Mouse (Mus musculus) regulatory T cell (primary cell): ENCODE results near the gene Srek1.

Experiments used
- in situ Hi-C: fragments of 300-600 bp; cut with MboI, MseI; formaldehyde crosslinking; loops from one replicate; pipeline ENCODE4 v1.15.1; 2025; ENCODE audit warnings: high pct_unique_total_duplicates

Gene Srek1

GRCm38 (mm10) chr13:103735330-103736007 is 38.9 kb downstream of the Srek1 start:
- in situ Hi-C loops: no loop called here

- in situ Hi-C loops: no loop called here
Observed at GRCm38 (mm10) chr13:103726872-103727271, 47.5 kb downstream of the Srek1 start.

GRCm38 (mm10) chr13:103711406-103712025 is 62.9 kb downstream of the Srek1 start:
- in situ Hi-C loops: no loop called here

DNA sequence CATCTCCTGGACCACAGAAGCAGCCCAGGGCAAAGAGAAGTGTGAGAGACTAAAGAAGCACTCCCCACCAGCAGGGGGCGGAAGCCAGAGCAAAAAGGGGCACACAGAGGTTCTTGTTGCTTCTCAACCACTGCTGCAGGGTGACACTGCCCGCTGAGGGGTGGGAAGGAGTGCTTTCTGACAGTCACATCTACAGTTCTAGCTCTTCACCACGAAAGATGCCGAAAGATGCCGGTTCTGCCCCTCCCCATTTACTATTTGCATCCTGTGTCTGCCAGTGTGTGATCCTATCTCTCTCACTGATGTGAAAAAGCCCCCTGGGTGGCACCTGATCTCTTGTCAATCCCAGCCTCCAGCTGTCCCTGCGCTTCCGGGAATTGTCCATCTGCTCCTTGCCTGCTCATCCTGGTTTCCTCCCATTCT is 64.0 kb downstream of the Srek1 start:
- in situ Hi-C loops: no loop called here

- in situ Hi-C loops: no loop called here
Observed at GRCm38 (mm10) chr13:103705436-103705978, 68.9 kb downstream of the Srek1 start.

DNA sequence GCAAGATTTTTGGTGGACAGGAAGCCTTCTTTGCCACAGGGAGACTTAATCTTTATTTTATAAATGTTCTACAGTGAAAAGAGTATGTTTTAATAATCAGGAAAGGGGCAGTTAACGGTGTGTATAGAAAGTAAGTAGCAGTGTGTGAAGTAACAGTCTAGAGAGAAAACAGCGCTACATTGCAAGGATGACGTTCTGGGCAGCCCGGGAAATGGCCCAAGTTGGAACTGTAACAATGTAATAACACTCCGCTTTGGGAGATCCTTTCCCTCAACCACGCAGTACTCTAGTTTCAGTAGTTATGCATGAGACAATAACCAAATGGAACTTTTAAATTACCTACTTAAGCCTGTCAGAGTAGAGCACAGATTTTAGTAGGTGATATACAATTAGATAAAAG is 70.6 kb downstream of the Srek1 start:
- in situ Hi-C loops: no loop called here

DNA sequence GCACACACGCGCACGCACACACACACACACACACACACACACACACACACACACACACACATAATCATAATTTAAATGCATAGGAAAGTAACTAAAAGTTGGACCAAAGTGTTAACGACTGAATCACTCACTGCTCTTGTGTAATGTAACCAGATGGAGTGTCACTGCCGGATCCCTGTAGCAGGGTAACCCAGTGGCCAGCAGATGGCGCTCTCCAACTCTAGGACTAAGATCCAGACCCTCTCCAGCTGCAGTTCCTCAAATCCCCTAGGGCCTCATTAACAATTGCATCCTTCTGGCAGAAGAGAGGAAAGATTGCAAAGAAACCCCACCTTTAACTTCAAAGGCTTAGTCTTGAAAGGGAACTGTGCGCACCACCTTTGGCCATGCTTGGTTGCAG is 71.0 kb downstream of the Srek1 start:
- in situ Hi-C loops: no loop called here

GRCm38 (mm10) chr13:103702266-103702665 is 72.1 kb downstream of the Srek1 start:
- in situ Hi-C loops: no loop called here

- in situ Hi-C loops: no loop called here
Observed at GRCm38 (mm10) chr13:103700752-103701151, 73.7 kb downstream of the Srek1 start.

GRCm38 (mm10) chr13:103697993-103698392 is 76.4 kb downstream of the Srek1 start:
- in situ Hi-C loops: no loop called here

DNA sequence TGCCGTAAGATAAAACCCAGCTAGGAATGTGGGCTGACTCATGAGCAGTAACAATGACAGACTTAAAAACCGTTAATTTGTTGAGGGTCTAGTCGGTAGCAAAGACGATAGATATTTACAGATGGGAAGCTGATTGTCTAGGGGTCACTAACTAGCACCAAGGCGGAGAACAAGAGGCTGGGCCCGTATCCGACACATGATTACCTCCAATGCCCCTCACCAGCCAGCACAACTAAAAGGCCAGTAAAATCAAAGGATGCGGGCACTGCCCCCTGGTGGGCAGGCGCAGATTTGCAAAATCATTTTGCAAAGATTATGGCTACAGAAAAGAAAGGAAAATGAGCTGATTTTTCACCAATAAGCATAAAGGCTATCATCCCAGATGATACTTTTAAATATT is 78.2 kb downstream of the Srek1 start:
- in situ Hi-C loops: no loop called here

DNA sequence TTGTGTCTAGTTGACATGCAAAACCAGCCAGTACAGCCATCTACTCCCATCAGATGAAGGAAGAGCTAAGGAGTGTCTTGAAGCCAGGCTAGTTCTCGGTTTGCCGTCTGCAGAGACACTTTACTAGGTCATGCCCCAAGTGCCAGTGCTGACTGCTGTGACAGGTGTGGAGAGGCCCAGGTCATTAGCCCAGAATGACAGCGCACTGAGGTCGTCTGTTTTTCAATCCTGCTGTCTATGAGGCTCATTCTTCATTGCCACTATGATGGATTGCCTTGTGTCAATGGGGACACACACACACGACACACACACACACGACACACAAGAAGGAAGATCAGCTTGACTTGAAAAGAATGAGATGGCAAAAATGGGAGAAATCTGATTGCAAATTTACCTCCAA is 79.0 kb downstream of the Srek1 start:
- in situ Hi-C loops: no loop called here
